Mouse (Mus musculus): ENCODE data around the gene Serping1.

DNA sequence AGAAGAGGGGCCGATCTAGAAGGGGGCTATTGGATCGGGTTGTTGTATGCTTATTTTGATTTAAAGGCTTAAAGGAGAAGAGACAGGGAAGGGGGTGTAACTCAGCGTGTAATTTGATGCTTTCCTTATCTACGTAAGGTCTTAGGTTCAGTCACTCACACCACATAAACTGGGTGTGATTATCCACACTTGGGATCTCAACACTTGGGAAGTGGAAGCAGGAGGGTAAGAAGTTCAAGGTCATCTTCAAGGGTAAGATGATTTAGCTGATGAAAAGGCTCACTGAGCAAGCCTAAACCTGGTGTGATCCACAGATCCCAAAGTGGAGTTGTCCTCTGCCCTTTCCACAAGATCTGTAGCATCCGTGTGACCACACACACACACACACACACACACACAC lies 31.3 kb upstream of the Serping1 start:
- no peak for TF ChIP-seq POLR2A (IDR thresholded peaks at IDR 0.05; ENCODE audit: control insufficient read depth, low read depth, low read length)
- no peak for TF ChIP-seq CTCF (IDR thresholded peaks at IDR 0.05; ENCODE audit: control insufficient read depth, insufficient read depth, insufficient replicate concordance, low read depth, low read length)
